Mouse (Mus musculus) liver, embryonic 11.5 days (tissue): Measurements from ENCODE around the gene Olfr1158. TPM values are rescaled to one million over a fixed set of nuclear protein-coding genes. Genes with fewer than 3 reads are reported as not detected.

Source experiments
- polyA plus RNA-seq: library from polyadenylated mRNA; unstranded; fragments of >200 nt; fragmentation: Nextera tagmentation; extraction: Ambion mirVana; gene quantifications from 2 replicates; pipeline ENCODE4 v1.2.1, GENCODE M21; 2014

Gene Olfr1158
- polyA plus RNA-seq, 1 experiment from 2014 or later, result not detected

Other genes with a start within 250 kb of the Olfr1158 start
- not detected in 2 replicates for gene Olfr1140, start 246.4 kb upstream of the Olfr1158 start, polyA plus RNA-seq
- not detected in 2 replicates for gene Olfr1141, start 236.1 kb upstream of the Olfr1158 start, polyA plus RNA-seq
- gene Olfr152, start 210.6 kb upstream of the Olfr1158 start, polyA plus RNA-seq, result not detected in 2 replicates
- gene Olfr1143, start 189.5 kb upstream of the Olfr1158 start, polyA plus RNA-seq, result not detected in 2 replicates
- gene Olfr1145, start 180.3 kb upstream of the Olfr1158 start, polyA plus RNA-seq, result not detected in 2 replicates
- gene Olfr1148, start 159.6 kb upstream of the Olfr1158 start, polyA plus RNA-seq, result not detected in 2 replicates
- not detected in 2 replicates for gene Olfr1150-ps1, start 146.1 kb upstream of the Olfr1158 start, polyA plus RNA-seq
- not detected in 2 replicates for gene Olfr1151, start 134.3 kb upstream of the Olfr1158 start, polyA plus RNA-seq
- gene Olfr1152, start 123.6 kb upstream of the Olfr1158 start, polyA plus RNA-seq, result not detected in 2 replicates
- gene Olfr1153, start 95.2 kb upstream of the Olfr1158 start, polyA plus RNA-seq, result not detected in 2 replicates
- not detected in 2 replicates for gene Olfr1154, start 84.9 kb upstream of the Olfr1158 start, polyA plus RNA-seq
- not detected in 2 replicates for gene Olfr1155, start 45.0 kb upstream of the Olfr1158 start, polyA plus RNA-seq
- not detected in 2 replicates for gene Olfr1156, start 37.0 kb upstream of the Olfr1158 start, polyA plus RNA-seq
- not detected in 2 replicates for gene Olfr1157, start 21.8 kb upstream of the Olfr1158 start, polyA plus RNA-seq
- gene Olfr74, start 15.4 kb upstream of the Olfr1158 start, polyA plus RNA-seq, result not detected in 2 replicates
- gene Olfr1160, start 18.2 kb downstream of the Olfr1158 start, polyA plus RNA-seq, result not detected in 2 replicates
- gene Olfr1161, start 32.7 kb downstream of the Olfr1158 start, polyA plus RNA-seq, result not detected in 2 replicates
- gene Olfr73, start 47.6 kb downstream of the Olfr1158 start, polyA plus RNA-seq, result not detected in 2 replicates
- gene Olfr1162, start 61.0 kb downstream of the Olfr1158 start, polyA plus RNA-seq, result not detected in 2 replicates
- gene Olfr1163, start 81.7 kb downstream of the Olfr1158 start, polyA plus RNA-seq, result not detected in 2 replicates
- gene Olfr1164, start 103.9 kb downstream of the Olfr1158 start, polyA plus RNA-seq, result not detected in 2 replicates
- gene Olfr1166, start 138.2 kb downstream of the Olfr1158 start, polyA plus RNA-seq, result not detected in 2 replicates
- not detected in 2 replicates for gene Olfr1167, start 165.1 kb downstream of the Olfr1158 start, polyA plus RNA-seq
- not detected in 2 replicates for gene Olfr1168, start 191.8 kb downstream of the Olfr1158 start, polyA plus RNA-seq
- not detected in 2 replicates for gene Olfr1170, start 238.2 kb downstream of the Olfr1158 start, polyA plus RNA-seq